In the genomic region with DNA sequence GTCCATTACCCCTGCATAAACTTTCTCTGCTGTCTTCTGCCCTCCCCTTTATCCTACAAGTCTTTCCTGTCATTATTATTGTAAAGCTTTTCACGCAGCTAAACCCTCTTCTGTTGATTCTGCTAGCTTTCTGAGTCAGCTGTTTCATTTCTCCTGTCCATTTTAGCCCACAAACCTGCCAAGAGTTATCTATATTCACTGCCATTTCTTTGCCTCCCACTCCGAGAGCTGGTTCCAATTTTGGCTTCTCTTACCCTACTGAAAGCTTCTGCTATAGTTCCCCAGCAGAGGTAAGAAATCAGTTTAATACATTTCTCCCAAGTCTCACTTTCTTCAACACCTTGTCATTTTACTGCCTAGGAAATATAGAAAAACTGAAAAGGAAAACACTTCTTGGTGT, we compare ENCODE assay signal across 28 mouse cellular contexts. TPM values are rescaled to one million over a fixed set of nuclear protein-coding genes. Genes with fewer than 3 reads are reported as not detected.
DNase-seq lines count a peak whose midpoint lies in the region.
"Had no signal": no experiment of that assay in that cellular context is flagged by ENCODE, and none has a peak within 500 bp of the region (broad histone marks: within the 10 kb centered on the region; RNA-seq: fewer than 3 reads in every experiment).

No protein-coding gene starts in this region.

- intact Hi-C loops in left cerebral cortex, postnatal 25 days (cut with DNase I): no loop called here
- intact Hi-C loops in left cerebral cortex, postnatal 4 days (cut with DNase I): no loop called here

- peak; percentile 28 to 63 for DNase-seq in frontal cortex, adult 2 months (ENCODE audit: extremely low spot score in 1 of 2, low spot score in 1 of 2)
- DNase-seq in frontal cortex, postnatal 14 days (ENCODE audit: low spot score in 2 of 2): no peak
- peak; percentile 28 to 81 for DNase-seq in left cerebral cortex, postnatal 25 days (ENCODE audit: low spot score in 2 of 2)
- DNase-seq in left cerebral cortex, postnatal 4 days: no peak
- DNase-seq in brain, adult 2 months (ENCODE audit: low read depth, low spot score): peak; percentile 71
- peak; percentile 56 for DNase-seq in telencephalon, adult 2 months (ENCODE audit: low read depth, low spot score)
- no peak for DNase-seq in thymus, postnatal 10 days (ENCODE audit: low spot score in 2 of 2)
- DNase-seq: adrenal gland, postnatal 10 days; adrenal gland, postnatal 36 days; B cell, adult 2 months; cerebellum, adult 11 months; cerebellum, adult 2 months; cerebellum, adult 9-11 months; cerebellum, postnatal 25 days; embryo, embryonic 11 days; gastrocnemius, adult 2 months; gastrocnemius, postnatal 14 days; heart, adult 18-20 months; heart, postnatal 14 days; heart, postnatal 4 days had no signal

RNA-seq across cellular contexts. Expression of gene Cxcl13, which starts 19.6 kb away (rescaled TPM):
- polyA plus RNA-seq in frontal cortex, adult 2 months (2012; rRNA removed): not detected in 2 replicates
- not detected for total RNA-seq in left cerebral cortex, postnatal 25 days (2021)
- not detected for total RNA-seq in left cerebral cortex, postnatal 4 days (2021)
- total RNA-seq: CH12.LX; common myeloid progenitor, adult 5-6 weeks; G1E; gastrocnemius, postnatal 14 days; gastrocnemius, postnatal 4 days; hindbrain, postnatal 0 days had no signal
- polyA plus RNA-seq: cerebellum, adult 2 months; forebrain, embryonic 13.5 days; forebrain, embryonic 16.5 days; G1E; Patski had no signal

Comparison
In these comparisons a context has a peak if more than half of its experiments do, and no peak if none do; other contexts are left out.
1. DNase-seq: peak in frontal cortex, adult 2 months (2 of 2), left cerebral cortex, postnatal 25 days (2 of 2), brain, adult 2 months (single experiment) and telencephalon, adult 2 months (single experiment); none in frontal cortex, postnatal 14 days (0 of 2), left cerebral cortex, postnatal 4 days (single experiment) and thymus, postnatal 10 days (0 of 2).